Mouse (Mus musculus): ENCODE results near the gene Efna2. TPM values are rescaled to one million over a fixed set of nuclear protein-coding genes. Genes with fewer than 3 reads are reported as not detected.
A peak's percentile ranks its signal among the peaks of the same experiment; 100 is the strongest.

Efna2 gene
- polyA plus RNA-seq, 3 experiments from 2014 or later = not detected

GRCm38 (mm10) chr10:80142530-80142925 lies 36.8 kb upstream of the Efna2 start:
- no peak for ATAC-seq

GRCm38 (mm10) chr10:80143664-80144063 lies 35.6 kb upstream of the Efna2 start:
- ATAC-seq = no peak

DNA sequence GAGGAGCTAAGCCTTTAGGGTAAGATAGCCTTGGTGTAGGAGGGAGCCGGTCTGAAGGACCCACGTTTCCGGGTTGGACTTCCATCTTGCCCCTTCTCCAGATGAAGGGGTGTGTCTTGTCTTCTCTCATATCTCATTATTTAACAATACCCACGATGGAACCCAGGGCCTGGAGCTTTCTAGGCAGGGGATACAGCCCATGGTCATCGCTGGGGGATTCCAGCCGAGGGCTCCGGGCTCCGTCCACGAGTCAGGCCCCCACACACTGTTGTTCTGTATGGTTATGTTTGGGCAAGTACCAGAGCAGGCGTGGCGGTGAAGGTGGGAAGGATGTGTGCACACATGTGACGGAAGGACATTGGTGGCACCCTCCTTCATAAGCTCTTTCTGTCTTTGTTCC lies 35.1 kb upstream of the Efna2 start:
- ATAC-seq = no peak

GRCm38 (mm10) chr10:80144864-80145838 lies 34.1 kb upstream of the Efna2 start:
- ATAC-seq = no peak

DNA sequence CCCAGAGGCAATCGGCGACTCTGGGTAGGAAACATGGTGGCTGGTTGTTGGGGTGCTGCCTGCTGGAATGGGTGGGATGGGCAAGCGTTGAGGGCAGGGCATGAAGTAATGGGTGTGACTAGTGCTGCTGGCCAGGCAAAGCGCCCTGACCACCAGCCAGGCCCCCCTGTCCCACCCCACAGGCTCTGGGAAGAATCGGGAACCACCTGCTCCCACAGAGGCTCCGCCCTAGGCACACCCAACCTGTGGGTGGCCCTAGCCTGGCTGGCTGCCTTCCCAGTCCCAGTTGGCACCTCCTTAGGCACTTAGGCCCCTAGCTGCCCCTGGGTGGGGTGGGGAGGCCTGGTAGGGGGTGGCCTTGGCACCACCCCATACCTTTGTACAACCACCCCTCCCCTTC lies 33.4 kb upstream of the Efna2 start:
- ATAC-seq = no peak

- ATAC-seq = no peak
Measured at GRCm38 (mm10) chr10:80146568-80147011, 32.7 kb upstream of the Efna2 start.

GRCm38 (mm10) chr10:80147146-80147718 lies 32.0 kb upstream of the Efna2 start:
- ATAC-seq = no peak

GRCm38 (mm10) chr10:80147719-80148601 lies 31.3 kb upstream of the Efna2 start, which contains the start of gene Midn:
TSS of gene Midn (plus strand) at chr10:80148272.
- peak; percentile 3 for ATAC-seq

- ATAC-seq = peak; percentile 32
Measured at GRCm38 (mm10) chr10:80148610-80149290, 30.5 kb upstream of the Efna2 start.

GRCm38 (mm10) chr10:80149291-80150225 lies 29.7 kb upstream of the Efna2 start:
- peak; percentile 80 for ATAC-seq

DNA sequence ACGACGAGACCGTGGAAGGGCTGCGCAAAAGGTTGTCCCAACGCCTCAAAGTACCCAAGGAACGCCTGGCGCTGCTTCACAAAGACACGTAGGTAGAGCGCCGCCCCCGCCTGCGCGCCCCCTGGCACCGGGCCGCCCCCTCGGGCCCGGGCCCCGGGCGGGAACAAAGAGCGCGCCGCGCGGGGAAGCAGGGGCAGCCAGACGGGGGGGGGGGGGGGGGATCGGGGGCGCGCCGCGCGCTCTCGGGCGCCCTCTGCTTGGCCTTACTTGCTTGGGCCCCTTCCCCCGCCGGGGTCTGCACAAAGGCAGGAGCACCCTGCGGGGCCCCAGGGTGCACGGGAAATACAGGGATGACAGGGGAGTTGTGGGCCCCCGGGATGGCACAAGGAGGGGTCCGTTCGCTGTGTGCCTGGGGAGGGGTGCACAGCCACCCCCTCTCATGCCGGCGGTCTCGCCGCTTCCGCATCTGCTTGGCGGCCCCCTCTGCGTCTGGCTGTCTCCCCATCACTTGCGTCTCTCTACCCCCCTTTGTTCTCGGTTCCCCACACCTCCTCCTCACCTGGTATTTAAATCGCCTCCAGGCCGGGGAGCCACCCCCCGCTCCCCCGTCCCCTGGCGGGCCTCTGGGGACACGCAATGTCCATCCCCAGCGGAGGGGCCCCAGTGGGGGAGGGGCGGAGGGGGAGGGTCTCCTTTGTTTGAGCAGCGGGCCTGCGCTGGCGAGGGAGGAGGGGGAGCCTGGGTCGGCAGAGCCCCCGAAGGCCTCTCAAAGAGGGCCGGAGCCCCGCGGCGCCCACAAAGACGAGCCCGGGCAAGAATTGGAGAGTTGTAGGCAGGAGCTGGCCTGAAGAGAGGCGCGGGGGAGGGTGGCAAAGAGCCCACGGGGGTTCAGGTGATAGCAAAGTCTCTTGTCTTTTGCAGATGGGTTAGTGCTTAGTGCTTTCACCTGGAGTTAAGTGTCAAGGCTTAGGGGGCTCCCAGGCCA lies 28.8 kb upstream of the Efna2 start:
- no peak for ATAC-seq

GRCm38 (mm10) chr10:80151211-80152034 lies 27.9 kb upstream of the Efna2 start:
- ATAC-seq = no peak

- no peak for ATAC-seq
Measured at GRCm38 (mm10) chr10:80152071-80152872, 27.0 kb upstream of the Efna2 start.

DNA sequence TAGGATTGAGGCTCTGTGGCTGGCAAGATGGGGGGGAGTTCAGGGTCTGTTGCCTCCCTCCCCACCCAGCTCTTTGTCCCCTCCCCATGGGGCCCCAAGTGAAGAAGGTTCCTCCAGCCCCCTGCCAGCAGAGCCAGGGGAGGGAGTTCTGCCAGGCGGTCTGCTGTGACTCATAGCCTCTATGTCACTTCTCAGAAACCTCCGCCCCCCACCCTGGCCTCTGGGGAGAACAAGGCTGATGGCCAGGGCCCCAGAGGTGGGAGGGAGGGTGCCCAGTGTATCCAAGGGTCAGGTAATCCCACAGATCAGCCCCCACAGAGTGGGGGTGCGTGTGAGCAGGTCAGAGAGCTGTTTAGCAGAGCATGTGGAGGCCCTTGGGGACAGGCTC lies 26.4 kb upstream of the Efna2 start:
- ATAC-seq = no peak

DNA sequence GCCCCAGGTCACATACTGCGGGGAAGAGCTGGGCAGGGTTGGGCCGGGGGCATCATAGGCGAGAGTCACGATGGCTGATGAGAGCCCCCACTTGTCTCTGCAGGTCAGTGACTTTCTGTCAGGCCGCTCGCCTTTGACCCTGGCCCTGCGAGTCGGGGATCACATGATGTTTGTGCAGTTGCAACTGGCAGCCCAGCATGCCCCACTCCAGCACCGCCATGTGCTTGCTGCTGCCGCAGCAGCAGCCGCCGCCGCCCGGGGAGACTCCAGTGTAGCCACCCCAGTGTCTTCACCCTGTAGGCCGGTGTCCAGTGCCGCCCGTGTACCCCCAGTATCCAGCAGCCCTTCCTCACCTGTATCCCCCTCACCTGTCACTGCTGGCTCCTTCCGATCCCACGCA lies 25.6 kb upstream of the Efna2 start:
- ATAC-seq = no peak

GRCm38 (mm10) chr10:80154384-80154783 lies 24.9 kb upstream of the Efna2 start:
- ATAC-seq = no peak

DNA sequence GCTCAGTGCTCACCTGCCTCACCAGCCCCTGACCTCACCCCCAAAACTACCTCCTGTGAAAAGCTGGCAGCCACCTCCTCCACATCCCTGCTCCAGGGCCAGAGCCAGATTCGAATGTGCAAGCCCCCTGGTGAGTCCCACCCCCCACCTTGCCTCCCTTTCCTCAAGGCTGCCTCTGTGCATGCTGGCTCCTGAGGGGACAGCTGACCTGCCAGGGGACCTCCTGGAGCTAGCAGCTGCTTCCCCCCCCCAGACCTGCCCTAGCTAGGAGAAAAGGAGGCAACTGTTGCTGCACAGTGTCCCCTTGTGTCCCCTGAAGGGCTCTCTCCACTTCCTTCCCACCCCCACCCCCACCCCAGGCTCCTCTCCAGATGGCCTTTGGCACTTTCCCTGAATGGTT lies 24.0 kb upstream of the Efna2 start:
- no peak for ATAC-seq

Measured in inflammation-experienced regulatory T-cells, adult 6 months (primary cell).